Mouse (Mus musculus): Measurements from ENCODE around the gene Mup9. TPM values are rescaled to one million over a fixed set of nuclear protein-coding genes. Genes with fewer than 3 reads are reported as not detected.

Gene Mup9
- polyA plus RNA-seq (2014; fragmentation: Illumina TruSeq; extraction: RNeasy Lipid Tissue Mini Kit (QIAGEN cat#74804); ENCODE audit: insufficient read depth, low read depth, low replicate concordance): not detected

GRCm38 (mm10) chr4:60421852-60422251 is at the start of gene Mup9:
Mup9 (minus strand) TSS chr4:60421952.

Other genes starting within 250 kb of the Mup9 start
- gene Mup8, start 199.4 kb downstream of the Mup9 start, polyA plus RNA-seq (2014; fragmentation: Illumina TruSeq; extraction: RNeasy Lipid Tissue Mini Kit (QIAGEN cat#74804); ENCODE audit: insufficient read depth, low read depth, low replicate concordance): not detected
- not detected for gene Mup1, start 80.0 kb upstream of the Mup9 start, polyA plus RNA-seq (2014; fragmentation: Illumina TruSeq; extraction: RNeasy Lipid Tissue Mini Kit (QIAGEN cat#74804); ENCODE audit: insufficient read depth, low read depth, low replicate concordance)
- not detected for gene Mup10, start 160.2 kb upstream of the Mup9 start, polyA plus RNA-seq (2014; fragmentation: Illumina TruSeq; extraction: RNeasy Lipid Tissue Mini Kit (QIAGEN cat#74804); ENCODE audit: insufficient read depth, low read depth, low replicate concordance)
- gene Mup11, start 240.5 kb upstream of the Mup9 start, polyA plus RNA-seq (2014; fragmentation: Illumina TruSeq; extraction: RNeasy Lipid Tissue Mini Kit (QIAGEN cat#74804); ENCODE audit: insufficient read depth, low read depth, low replicate concordance): 0.35 TPM